ENCODE assay signal across 24 mouse cellular contexts in the genomic region with DNA sequence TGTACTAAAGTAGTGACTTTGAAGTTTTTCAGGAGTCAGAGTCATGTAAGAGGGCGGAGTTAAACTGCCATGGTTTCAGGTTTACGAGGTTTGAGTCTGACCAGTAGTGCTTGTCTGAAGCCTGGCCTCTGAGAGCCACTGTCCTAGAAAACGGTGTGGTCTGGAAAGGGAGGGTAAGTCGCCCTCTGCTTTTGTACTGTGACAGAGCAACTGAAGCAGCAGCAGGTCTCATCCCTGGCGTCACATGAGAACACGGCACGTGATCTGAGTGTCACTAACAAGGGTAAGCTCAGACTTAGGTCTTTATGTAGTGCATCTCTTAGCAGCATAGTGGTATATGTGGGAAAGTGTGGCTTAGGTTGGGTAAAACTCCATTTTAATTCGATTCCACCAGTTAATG. TPM values are rescaled to one million over a fixed set of nuclear protein-coding genes. Genes with fewer than 3 reads are reported as not detected.
DNase-seq lines count a peak whose midpoint lies in the region; ATAC-seq and TF ChIP-seq lines count a peak whose summit lies in the region.
"Had no signal": no experiment of that assay in that cellular context is flagged by ENCODE, and none has a peak within 500 bp of the region (broad histone marks: within the 10 kb centered on the region; RNA-seq: fewer than 3 reads in every experiment).

No protein-coding gene starts in this region.

- H3K27ac ChIP-seq in lung, postnatal 0 days (ENCODE audit: low read length) = no peak overlapping the region
- H3K27ac ChIP-seq: embryonic facial prominence, embryonic 12.5 days; heart, adult 2 months; hindbrain, embryonic 12.5 days; kidney, embryonic 15.5 days; lung, embryonic 15.5 days had no signal

- H3K4me3 ChIP-seq in lung, postnatal 0 days (ENCODE audit: low read depth, low read length) = no peak overlapping the region
- H3K4me3 ChIP-seq: embryonic facial prominence, embryonic 12.5 days; heart, adult 2 months; hindbrain, embryonic 12.5 days; kidney, embryonic 15.5 days; lung, embryonic 15.5 days had no signal

- intact Hi-C loops in heart, postnatal 14 days (cut with DNase I) = no loop called here
- intact Hi-C loops in left cerebral cortex, postnatal 36 days (cut with DNase I) = no loop called here

- no peaks in the 10 kb centered on the region for H3K27me3 ChIP-seq in lung, postnatal 0 days (replicated peaks; ENCODE audit: insufficient read depth, low read length)
- H3K27me3 ChIP-seq: embryonic facial prominence, embryonic 12.5 days; hindbrain, embryonic 12.5 days; kidney, embryonic 15.5 days; lung, embryonic 15.5 days had no signal

- no peak overlapping the region for H3K4me2 ChIP-seq in lung, postnatal 0 days (replicated peaks; ENCODE audit: low read depth, low read length)
- H3K4me2 ChIP-seq: embryonic facial prominence, embryonic 12.5 days; hindbrain, embryonic 12.5 days; kidney, embryonic 15.5 days; liver, embryonic 11.5 days; lung, embryonic 15.5 days had no signal

- TF ChIP-seq CTCF in lung, postnatal 0 days (IDR thresholded peaks at IDR 0.05) = no peak

- H3K9me3 ChIP-seq in lung, postnatal 0 days (ENCODE audit: low read length) = no peaks in the 10 kb centered on the region
- H3K9me3 ChIP-seq: embryonic facial prominence, embryonic 12.5 days; hindbrain, embryonic 12.5 days; kidney, embryonic 15.5 days; lung, embryonic 15.5 days had no signal

- no peak overlapping the region for H3K9ac ChIP-seq in lung, postnatal 0 days (replicated peaks; ENCODE audit: low read depth)
- H3K9ac ChIP-seq: embryonic facial prominence, embryonic 12.5 days; hindbrain, embryonic 12.5 days; kidney, embryonic 15.5 days; lung, embryonic 15.5 days had no signal

- H3K4me1 ChIP-seq in lung, postnatal 0 days (ENCODE audit: insufficient read depth, low read depth, low read length) = no peaks in the 10 kb centered on the region
- H3K4me1 ChIP-seq: embryonic facial prominence, embryonic 12.5 days; hindbrain, embryonic 12.5 days; lung, embryonic 15.5 days had no signal

- no peak for ATAC-seq in lung, postnatal 0 days
- ATAC-seq: activated CD4-positive, CD25-positive, alpha-beta regulatory T cell, adult 4 months; inflammation-experienced regulatory T-cells, adult 6 months had no signal

- no peak for TF ChIP-seq EP300 in lung, postnatal 0 days (IDR thresholded peaks at IDR 0.05)

- H3K36me3 ChIP-seq in lung, postnatal 0 days (ENCODE audit: insufficient read depth, low read length) = no peaks in the 10 kb centered on the region
- H3K36me3 ChIP-seq: embryonic facial prominence, embryonic 12.5 days; hindbrain, embryonic 12.5 days; kidney, embryonic 15.5 days; lung, embryonic 15.5 days had no signal

- DNase-seq in adrenal gland, adult (ENCODE audit: inconsistent age in 2 of 2, low spot score in 1 of 2) = peak; percentile 47 to 58
- DNase-seq in adrenal gland, adult 18-20 months (ENCODE audit: low spot score in 2 of 2) = no peak
- DNase-seq in heart, adult 11 months = peak; percentile 43
- DNase-seq in heart, postnatal 14 days = no peak
- peak; percentile 23 for DNase-seq in lung, postnatal 0 days (ENCODE audit: low spot score)
- no peak for DNase-seq in lung, postnatal 25 days (ENCODE audit: low spot score)
- peak; percentile 17 for DNase-seq in retina, embryonic 14.5 days (ENCODE audit: low spot score)
- no peak for DNase-seq in left cerebral cortex, postnatal 36 days (ENCODE audit: low spot score in 2 of 2)
- DNase-seq: gastrocnemius, postnatal 10 days; heart, adult 2 months; layer of hippocampus, adult 9-11 months; midbrain, embryonic 14.5 days had no signal

- WGBS in lung, postnatal 0 days = 33% methylated on average over 8 of the region's 8 CpGs

RNA-seq across cellular contexts. Expression of gene Gm11492, which starts 24.2 kb away (rescaled TPM):
- not detected for total RNA-seq in adrenal gland, adult 18-20 months (2021)
- not detected for total RNA-seq in heart, postnatal 14 days (2021)
- not detected in 2 replicates for polyA plus RNA-seq in lung, postnatal 0 days (2015; fragmentation: Nextera tagmentation; extraction: Ambion mirVana)
- under 1 TPM in 1 of 2 experiments, not detected in 1; 0.20 TPM for total RNA-seq in left cerebral cortex, postnatal 36 days (2021)
- total RNA-seq: gastrocnemius, postnatal 10 days; heart, adult 2 months; megakaryocyte progenitor cell, adult 5-6 weeks; neutrophil, adult 5-6 weeks had no signal
- polyA plus RNA-seq: activated CD4-positive, CD25-positive, alpha-beta regulatory T cell, adult 4 months; embryonic facial prominence, embryonic 12.5 days; heart, postnatal 0 days; hindbrain, embryonic 12.5 days; inflammation-experienced regulatory T-cells, adult 6 months; kidney, embryonic 15.5 days; liver, embryonic 11.5 days; lung, embryonic 15.5 days; midbrain, embryonic 14.5 days; stomach, embryonic 14.5 days; thymus, postnatal 0 days had no signal

RNA-seq across cellular contexts. Expression of gene Sept4, which starts 26.4 kb away (rescaled TPM):
- 10 to 100 TPM; 39.9 to 63.2 TPM for total RNA-seq in adrenal gland, adult 18-20 months (2021)
- total RNA-seq in heart, postnatal 14 days (2021) = 10 to 100 TPM; 70.3 to 70.8 TPM
- 366 and 392 TPM in 2 replicates for polyA plus RNA-seq in lung, postnatal 0 days (2015; fragmentation: Nextera tagmentation; extraction: Ambion mirVana)
- total RNA-seq in left cerebral cortex, postnatal 36 days (2021) = 100 to 1,000 TPM; 161 to 227 TPM

RNA-seq across cellular contexts. Expression of gene Mtmr4, which starts 49.7 kb away (rescaled TPM):
- total RNA-seq in adrenal gland, adult 18-20 months (2021) = 10 to 100 TPM; 25.6 to 29.7 TPM
- 10 to 100 TPM; 16.0 to 22.9 TPM for total RNA-seq in heart, postnatal 14 days (2021)
- polyA plus RNA-seq in lung, postnatal 0 days (2015; fragmentation: Nextera tagmentation; extraction: Ambion mirVana) = 9.4 and 13.3 TPM in 2 replicates
- 10 to 100 TPM; 88.0 to 93.4 TPM for total RNA-seq in left cerebral cortex, postnatal 36 days (2021)

Comparison
In these comparisons a context has a peak if more than half of its experiments do, and no peak if none do; other contexts are left out.
1. DNase-seq: peak in adrenal gland, adult (2 of 2), heart, adult 11 months (single experiment), lung, postnatal 0 days (single experiment) and retina, embryonic 14.5 days (single experiment); none in adrenal gland, adult 18-20 months (0 of 2), heart, postnatal 14 days (0 of 2), lung, postnatal 25 days (single experiment) and left cerebral cortex, postnatal 36 days (0 of 2).